Mouse (Mus musculus) embryonic facial prominence, embryonic 15.5 days (tissue): ENCODE results near the gene Clec16a. TPM values are rescaled to one million over a fixed set of nuclear protein-coding genes. Genes with fewer than 3 reads are reported as not detected.
A peak's percentile ranks its signal among the peaks of the same experiment; 100 is the strongest.

ENCODE experiments used
- ATAC-seq: fragments of 200-750 bp; cut with Nextera tagmentation; 2 replicates; pipeline ENCODE4 v1.8.0; 2017; ENCODE audit warnings: low read depth, moderate TSS enrichment; ENCODE audit not compliant: insufficient number of reproducible peaks, low FRiP score, low TSS enrichment
- H3K27ac ChIP-seq: fragments of 300-500 bp; sonication (generic); replicated peaks from 2 replicates; pipeline ENCODE4 v1.5.1; 2015; ENCODE audit warnings: mild to moderate bottlenecking, inconsistent platforms
- H3K27me3 ChIP-seq: fragments of 300-500 bp; sonication (generic); 2 replicates; pipeline ENCODE4 v1.6.1; 2015; ENCODE audit warnings: inconsistent platforms
- H3K36me3 ChIP-seq: fragments of 300-500 bp; sonication (generic); 2 replicates; pipeline ENCODE4 v1.6.1; 2015; ENCODE audit warnings: mild to moderate bottlenecking, inconsistent platforms
- H3K4me1 ChIP-seq: fragments of 300-500 bp; sonication (generic); 2 replicates; pipeline ENCODE4 v1.6.1; 2015; ENCODE audit warnings: inconsistent platforms
- H3K4me2 ChIP-seq: fragments of 300-500 bp; sonication (generic); replicated peaks from 2 replicates; pipeline ENCODE4 v1.6.1; 2015; ENCODE audit warnings: mild to moderate bottlenecking, inconsistent platforms
- H3K4me3 ChIP-seq: fragments of 300-500 bp; sonication (generic); replicated peaks from 2 replicates; pipeline ENCODE4 v1.5.1; 2015; ENCODE audit warnings: mild to moderate bottlenecking, inconsistent platforms
- H3K9ac ChIP-seq: fragments of 300-500 bp; sonication (generic); 2 replicates; pipeline ENCODE4 v1.6.1; 2015; ENCODE audit warnings: inconsistent platforms
- H3K9me3 ChIP-seq: fragments of 300-500 bp; sonication (generic); replicated peaks from 2 replicates; pipeline ENCODE4 v1.6.1; 2016; ENCODE audit warnings: inconsistent platforms
- WGBS: fragments of 180-500 bp; shearing (Covaris S2); methylation state at CpG from one replicate; pipeline ENCODE4 v1.1.7; 2015; 5-methylcytosine and 5-hydroxymethylcytosine counted together
- polyA plus RNA-seq: library from polyadenylated mRNA; unstranded; fragments of >200 nt; fragmentation: Nextera tagmentation; extraction: Ambion mirVana; gene quantifications from 2 replicates; pipeline ENCODE4 v1.2.1, GENCODE M21; 2015

Clec16a gene
- polyA plus RNA-seq, 1 experiment from 2014 or later: 39.6 TPM

- no peaks in the 10 kb centered on the region for H3K9me3 ChIP-seq
- no peak overlapping the region for H3K4me2 ChIP-seq
- no peak for ATAC-seq
- H3K4me1 ChIP-seq: peaks cover 34% of the 10 kb centered on the region
- no peak overlapping the region for H3K27ac ChIP-seq
- H3K36me3 ChIP-seq: no peaks in the 10 kb centered on the region; the same call in 1 of the 2 replicates
- WGBS: 70% methylated on average over 5 of the region's 5 CpGs
- no peaks in the 10 kb centered on the region for H3K27me3 ChIP-seq
- H3K9ac ChIP-seq: no peak overlapping the region
- H3K4me3 ChIP-seq: no peak overlapping the region
These were observed 8.8 kb upstream of the Clec16a start for GRCm38 (mm10) chr16:10536323-10536722.

- Histone ChIP-seq H3K9me3 (no peaks in the 10 kb centered on the region), H3K27ac (no peak overlapping the region), H3K4me3 (no peak overlapping the region), H3K9ac (no peak overlapping the region), H3K4me1 (peaks cover 40% of the 10 kb centered on the region), H3K4me2 (no peak overlapping the region), H3K27me3 (no peaks in the 10 kb centered on the region), H3K36me3 (no peaks in the 10 kb centered on the region; the same call in 1 of the 2 replicates)
- no peak for ATAC-seq
- WGBS: 75% methylated on average over 3 of the region's 3 CpGs
These were observed 8.2 kb upstream of the Clec16a start for GRCm38 (mm10) chr16:10536961-10537360.

- no peak for ATAC-seq
- Histone ChIP-seq H3K9ac (no peak overlapping the region; the same call in 1 of the 2 replicates), H3K27ac (peak overlapping the region; percentile 39; the same call in 1 of the 2 replicates), H3K9me3 (no peaks in the 10 kb centered on the region), H3K27me3 (no peaks in the 10 kb centered on the region), H3K4me1 (peaks cover 42% of the 10 kb centered on the region), H3K4me2 (peak overlapping the region; percentile 87), H3K4me3 (peak overlapping the region; percentile 90), H3K36me3 (no peaks in the 10 kb centered on the region; the same call in 1 of the 2 replicates)
- WGBS: 70% methylated on average over 16 of the region's 16 CpGs
These were observed 4.2 kb upstream of the Clec16a start for GRCm38 (mm10) chr16:10540763-10541597.

GRCm38 (mm10) chr16:10541598-10541930, 3.6 kb upstream of the Clec16a start:
- WGBS: 16% methylated on average over 7 of the region's 7 CpGs

GRCm38 (mm10) chr16:10542266-10542665, 2.9 kb upstream of the Clec16a start:
- Histone ChIP-seq H3K27me3 (no peaks in the 10 kb centered on the region), H3K9ac (peak overlapping the region; percentile 79), H3K27ac (peak overlapping the region; percentile 82), H3K4me2 (peak overlapping the region; percentile 87), H3K4me3 (peak overlapping the region; percentile 90), H3K4me1 (peaks cover 53% of the 10 kb centered on the region), H3K36me3 (no peaks in the 10 kb centered on the region; the same call in 1 of the 2 replicates), H3K9me3 (no peaks in the 10 kb centered on the region)
- WGBS: 2% methylated on average over 22 of the region's 22 CpGs
- peak; percentile 10; the same call in 1 of the 2 replicates for ATAC-seq

More at GRCm38 (mm10) chr16:10541598-10541930, 3.6 kb upstream of the Clec16a start:
- Histone ChIP-seq H3K36me3 (no peaks in the 10 kb centered on the region; the same call in 1 of the 2 replicates), H3K9me3 (no peaks in the 10 kb centered on the region), H3K4me3 (peak overlapping the region; percentile 90), H3K9ac (no peak overlapping the region; the same call in 1 of the 2 replicates), H3K4me1 (peaks cover 48% of the 10 kb centered on the region), H3K4me2 (peak overlapping the region; percentile 87), H3K27me3 (no peaks in the 10 kb centered on the region), H3K27ac (peak overlapping the region; percentile 82)
- no peak for ATAC-seq

GRCm38 (mm10) chr16:10542698-10543365, 2.3 kb upstream of the Clec16a start, which contains the start of gene Dexi:
Gene Dexi (minus strand): TSS chr16:10543054.
- peak within 1 kb of the TSS; percentile 79 for H3K9ac ChIP-seq
- 0% methylated on average over 60 of the region's 61 CpGs for WGBS
- H3K27ac ChIP-seq: peak within 1 kb of the TSS; percentile 82
- H3K4me1 ChIP-seq: peaks cover 53% of the 10 kb centered on the region
- peak within 1 kb of the TSS; percentile 87 for H3K4me2 ChIP-seq
- peak within 1 kb of the TSS; percentile 90 for H3K4me3 ChIP-seq
- H3K27me3 ChIP-seq: no peaks in the 10 kb centered on the region
- no peaks in the 10 kb centered on the region for H3K36me3 ChIP-seq
- no peaks in the 10 kb centered on the region for H3K9me3 ChIP-seq
- ATAC-seq: peak; percentile 96

- peaks cover 30% of the 10 kb centered on the region for H3K4me1 ChIP-seq
- H3K27ac ChIP-seq: no peak overlapping the region
- no peak for ATAC-seq
- H3K4me3 ChIP-seq: no peak overlapping the region
- no peaks in the 10 kb centered on the region for H3K36me3 ChIP-seq
- no peaks in the 10 kb centered on the region for H3K9me3 ChIP-seq
- peak overlapping the region; percentile 66; the same call in 1 of the 2 replicates for H3K4me2 ChIP-seq
- no peaks in the 10 kb centered on the region for H3K27me3 ChIP-seq
- 60% methylated on average over 3 of the region's 3 CpGs for WGBS
- H3K9ac ChIP-seq: no peak overlapping the region
These were observed 1.7 kb downstream of the Clec16a start for GRCm38 (mm10) chr16:10546865-10547264.

- WGBS: 79% methylated on average over 3 of the region's 3 CpGs
- Histone ChIP-seq H3K9ac (no peak overlapping the region), H3K9me3 (no peaks in the 10 kb centered on the region), H3K4me1 (peaks cover 27% of the 10 kb centered on the region), H3K4me2 (no peak overlapping the region), H3K27me3 (no peaks in the 10 kb centered on the region), H3K36me3 (no peaks in the 10 kb centered on the region), H3K27ac (no peak overlapping the region), H3K4me3 (no peak overlapping the region)
- ATAC-seq: no peak
These were observed 3.8 kb downstream of the Clec16a start for GRCm38 (mm10) chr16:10548938-10549337.

GRCm38 (mm10) chr16:10549600-10549999, 4.5 kb downstream of the Clec16a start:
- H3K9me3 ChIP-seq: no peaks in the 10 kb centered on the region
- no peak for ATAC-seq
- H3K4me2 ChIP-seq: no peak overlapping the region
- H3K4me1 ChIP-seq: peaks cover 27% of the 10 kb centered on the region
- H3K27me3 ChIP-seq: no peaks in the 10 kb centered on the region
- no peak overlapping the region for H3K9ac ChIP-seq
- no peak overlapping the region for H3K27ac ChIP-seq
- no peaks in the 10 kb centered on the region for H3K36me3 ChIP-seq
- no peak overlapping the region for H3K4me3 ChIP-seq
- 87% methylated on average over 2 of the region's 2 CpGs for WGBS

- no peaks in the 10 kb centered on the region for H3K9me3 ChIP-seq
- peak; percentile 60; the same call in 1 of the 2 replicates for ATAC-seq
- no peak overlapping the region; the same call in 1 of the 2 replicates for H3K27ac ChIP-seq
- H3K9ac ChIP-seq: no peak overlapping the region
- H3K4me2 ChIP-seq: no peak overlapping the region
- WGBS: 47% methylated on average over 4 of the region's 4 CpGs
- peaks cover 17% of the 10 kb centered on the region for H3K4me1 ChIP-seq
- no peak overlapping the region for H3K4me3 ChIP-seq
- H3K36me3 ChIP-seq: no peaks in the 10 kb centered on the region
- no peaks in the 10 kb centered on the region for H3K27me3 ChIP-seq
These were observed 6.5 kb downstream of the Clec16a start for GRCm38 (mm10) chr16:10551592-10551991.

- Histone ChIP-seq H3K36me3 (no peaks in the 10 kb centered on the region), H3K4me2 (no peak overlapping the region), H3K9me3 (no peaks in the 10 kb centered on the region), H3K9ac (no peak overlapping the region), H3K27me3 (no peaks in the 10 kb centered on the region), H3K4me1 (peaks cover 12% of the 10 kb centered on the region; the same call in 1 of the 2 replicates), H3K4me3 (no peak overlapping the region), H3K27ac (no peak overlapping the region)
- 71% methylated on average over 2 of the region's 2 CpGs for WGBS
- no peak for ATAC-seq
These were observed 8.7 kb downstream of the Clec16a start for GRCm38 (mm10) chr16:10553858-10554257.
